Mouse (Mus musculus): ENCODE measurements around the gene Gm1113. TPM values are rescaled to one million over a fixed set of nuclear protein-coding genes. Genes with fewer than 3 reads are reported as not detected.
A peak's percentile ranks its signal among the peaks of the same experiment; 100 is the strongest.

Gene Gm1113
- polyA plus RNA-seq, 1 experiment = not detected

DNA sequence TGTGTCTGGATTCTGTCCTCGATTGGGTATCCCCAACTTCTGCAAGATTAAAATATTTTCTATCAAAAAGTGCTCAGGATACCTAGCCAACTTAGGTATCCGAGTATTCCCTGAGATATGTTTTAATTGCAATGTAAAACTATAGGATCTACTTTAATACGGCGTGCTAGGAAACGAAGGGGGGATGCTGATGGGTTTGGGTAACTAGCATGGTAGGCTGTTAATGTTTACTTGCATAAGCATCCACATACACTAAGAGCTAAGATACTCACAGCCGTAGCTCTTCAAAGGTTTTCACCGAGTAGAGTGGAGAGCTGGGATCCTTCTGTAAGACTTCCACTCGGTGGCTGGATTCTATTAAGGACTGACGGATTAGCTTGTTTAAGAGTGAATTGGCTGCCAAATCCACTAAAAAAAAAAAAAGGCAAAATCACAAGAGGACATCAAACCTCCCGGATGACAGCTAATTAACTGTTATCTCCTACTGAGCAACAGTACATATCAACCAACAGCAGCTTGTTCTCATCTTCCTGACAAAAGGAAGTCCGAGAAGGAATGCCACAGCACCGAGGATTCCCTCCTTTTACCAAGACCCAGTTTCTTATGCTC lies 38.5 kb upstream of the Gm1113 start:
- H3K27ac ChIP-seq (ENCODE audit: insufficient read depth, low read length) = no peak overlapping the region
- H3K36me3 ChIP-seq (ENCODE audit: control insufficient read depth, insufficient read depth, low read length) = peaks cover 3% of the 10 kb centered on the region; the same call in 1 of the 2 replicates
- no peak for DNase-seq (ENCODE audit: low read depth in 1 of 2, low spot score in 2 of 2)
- peaks cover 7% of the 10 kb centered on the region for H3K4me1 ChIP-seq (ENCODE audit: control insufficient read depth, insufficient read depth, insufficient read length)
- peaks cover 8% of the 10 kb centered on the region for H3K27me3 ChIP-seq (ENCODE audit: control insufficient read depth, insufficient read depth, low read length)
- whole genome bisulfite sequencing = 70% methylated on average over 12 of the region's 12 CpGs
- TF ChIP-seq POLR2A (IDR thresholded peaks at IDR 0.05; ENCODE audit: low read depth, low read length) (no peak), CTCF (IDR thresholded peaks at IDR 0.05; ENCODE audit: extremely low read depth, insufficient read depth, insufficient read length, insufficient replicate concordance) (no peak)
- H3K4me3 ChIP-seq (ENCODE audit: extremely low read depth, insufficient read depth, insufficient read length) = no peak overlapping the region

DNA sequence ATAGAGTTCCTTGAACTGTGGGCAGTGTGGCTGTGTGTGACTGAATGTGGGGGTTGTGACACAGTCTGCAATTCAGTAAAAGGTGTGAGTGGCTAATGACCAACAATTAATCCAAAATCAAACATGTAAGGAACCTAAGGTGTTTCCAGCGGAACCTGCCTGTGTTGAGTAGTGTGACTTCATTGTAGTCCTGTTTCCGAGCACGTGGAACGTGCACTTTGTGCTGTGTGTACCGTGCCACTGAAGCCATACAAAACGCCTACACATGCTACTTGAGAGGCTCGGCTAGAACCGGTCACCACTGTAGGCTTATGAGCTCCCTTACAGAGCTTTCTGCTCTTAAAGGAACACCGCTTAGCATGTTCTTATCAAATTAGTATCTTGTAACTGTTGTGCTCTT lies 30.4 kb upstream of the Gm1113 start:
- DNase-seq (ENCODE audit: low read depth in 1 of 2, low spot score in 2 of 2) = no peak
- Histone ChIP-seq H3K27me3 (ENCODE audit: control insufficient read depth, insufficient read depth, low read length) (no peaks in the 10 kb centered on the region), H3K4me3 (ENCODE audit: extremely low read depth, insufficient read depth, insufficient read length) (no peak overlapping the region), H3K4me1 (ENCODE audit: control insufficient read depth, insufficient read depth, insufficient read length) (no peaks in the 10 kb centered on the region; the same call in 1 of the 2 replicates), H3K36me3 (ENCODE audit: control insufficient read depth, insufficient read depth, low read length) (no peaks in the 10 kb centered on the region), H3K27ac (ENCODE audit: insufficient read depth, low read length) (no peak overlapping the region)
- WGBS = 91% methylated on average over 9 of the region's 9 CpGs
- TF ChIP-seq CTCF (IDR thresholded peaks at IDR 0.05; ENCODE audit: extremely low read depth, insufficient read depth, insufficient read length, insufficient replicate concordance) (no peak), POLR2A (IDR thresholded peaks at IDR 0.05; ENCODE audit: low read depth, low read length) (no peak)

DNA sequence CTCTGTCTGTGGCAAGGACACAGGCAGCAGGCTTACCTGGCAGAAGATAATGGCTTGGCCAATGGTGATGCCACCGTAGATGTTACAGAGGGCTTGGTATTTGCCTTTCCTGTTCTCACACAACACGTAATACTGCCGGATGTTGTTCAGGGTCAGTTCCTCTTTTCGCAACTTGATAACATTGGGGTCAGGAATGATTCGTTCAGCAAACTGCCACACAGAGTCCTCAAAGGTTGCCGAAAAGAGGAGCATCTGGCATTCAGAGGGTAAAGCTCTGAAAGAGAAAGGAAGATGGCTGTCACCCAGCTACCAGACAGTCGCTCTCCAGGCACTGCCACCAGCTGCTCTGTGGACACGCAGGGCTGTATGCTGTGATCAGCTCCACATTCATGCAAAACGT lies 28.7 kb upstream of the Gm1113 start:
- Histone ChIP-seq H3K36me3 (ENCODE audit: control insufficient read depth, insufficient read depth, low read length) (no peaks in the 10 kb centered on the region), H3K27ac (ENCODE audit: insufficient read depth, low read length) (peak overlapping the region; percentile 86), H3K4me3 (ENCODE audit: extremely low read depth, insufficient read depth, insufficient read length) (peak overlapping the region; percentile 49), H3K4me1 (ENCODE audit: control insufficient read depth, insufficient read depth, insufficient read length) (no peaks in the 10 kb centered on the region; the same call in 1 of the 2 replicates), H3K27me3 (ENCODE audit: control insufficient read depth, insufficient read depth, low read length) (no peaks in the 10 kb centered on the region)
- 7% methylated on average over 9 of the region's 9 CpGs for WGBS
- TF ChIP-seq POLR2A (IDR thresholded peaks at IDR 0.05; ENCODE audit: low read depth, low read length) (peak; percentile 33; the same call in 1 of the 2 replicates), CTCF (IDR thresholded peaks at IDR 0.05; ENCODE audit: extremely low read depth, insufficient read depth, insufficient read length, insufficient replicate concordance) (no peak)
- peak; percentile 37 to 67 for DNase-seq (ENCODE audit: low read depth in 1 of 2, low spot score in 2 of 2)

DNA sequence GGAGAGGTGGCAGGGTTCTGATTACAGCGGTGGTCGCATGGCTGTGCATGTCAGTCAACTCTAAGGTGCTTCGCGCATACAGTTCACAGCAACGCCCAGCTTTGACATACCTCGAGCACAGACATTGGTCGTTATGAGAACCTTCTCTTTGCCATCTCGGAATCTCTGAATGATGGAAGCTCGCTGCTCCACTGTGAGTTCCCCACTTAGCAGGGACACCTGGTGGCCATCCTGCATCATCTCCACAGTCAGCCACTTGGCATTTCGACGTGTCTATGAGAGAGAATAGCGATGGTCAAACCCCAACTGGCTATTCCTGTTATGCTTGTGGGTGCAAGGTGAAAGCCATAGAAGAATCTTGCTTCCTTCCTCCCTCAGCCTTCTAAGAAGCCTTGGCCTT lies 27.6 kb upstream of the Gm1113 start:
- TF ChIP-seq CTCF (IDR thresholded peaks at IDR 0.05; ENCODE audit: extremely low read depth, insufficient read depth, insufficient read length, insufficient replicate concordance) = no peak
- TF ChIP-seq POLR2A (IDR thresholded peaks at IDR 0.05; ENCODE audit: low read depth, low read length) = no peak
- no peaks in the 10 kb centered on the region for H3K27me3 ChIP-seq (ENCODE audit: control insufficient read depth, insufficient read depth, low read length)
- H3K4me3 ChIP-seq (ENCODE audit: extremely low read depth, insufficient read depth, insufficient read length) = no peak overlapping the region
- no peaks in the 10 kb centered on the region for H3K36me3 ChIP-seq (ENCODE audit: control insufficient read depth, insufficient read depth, low read length)
- H3K4me1 ChIP-seq (ENCODE audit: control insufficient read depth, insufficient read depth, insufficient read length) = no peaks in the 10 kb centered on the region; the same call in 1 of the 2 replicates
- no peak for DNase-seq (ENCODE audit: low read depth in 1 of 2, low spot score in 2 of 2)
- WGBS = 86% methylated on average over 12 of the region's 12 CpGs
- H3K27ac ChIP-seq (ENCODE audit: insufficient read depth, low read length) = no peak overlapping the region

DNA sequence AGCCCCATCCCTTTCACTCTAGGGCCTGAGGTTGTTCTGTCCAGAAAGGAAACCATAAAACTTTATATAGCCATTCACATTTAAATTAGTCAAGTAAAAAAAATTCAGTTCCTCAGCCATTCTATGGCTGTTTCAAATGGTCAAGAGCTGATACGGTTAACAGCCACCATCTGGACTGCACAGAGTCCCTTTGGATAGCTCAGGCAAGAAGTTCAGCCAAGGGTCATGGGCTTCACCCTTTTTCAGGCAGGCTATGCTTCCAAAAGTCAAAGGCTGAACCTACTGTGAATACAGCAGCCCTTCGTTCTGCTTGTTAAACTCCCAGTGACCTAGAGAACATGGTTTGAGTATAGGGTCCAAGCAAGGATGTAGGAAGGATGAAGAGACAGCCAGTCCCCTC lies 26.6 kb upstream of the Gm1113 start:
- H3K4me3 ChIP-seq (ENCODE audit: extremely low read depth, insufficient read depth, insufficient read length) = no peak overlapping the region
- DNase-seq (ENCODE audit: low read depth in 1 of 2, low spot score in 2 of 2) = no peak
- 85% methylated on average over 2 of the region's 2 CpGs for WGBS
- TF ChIP-seq CTCF (IDR thresholded peaks at IDR 0.05; ENCODE audit: extremely low read depth, insufficient read depth, insufficient read length, insufficient replicate concordance) = no peak
- no peak for TF ChIP-seq POLR2A (IDR thresholded peaks at IDR 0.05; ENCODE audit: low read depth, low read length)
- H3K27me3 ChIP-seq (ENCODE audit: control insufficient read depth, insufficient read depth, low read length) = no peaks in the 10 kb centered on the region
- no peaks in the 10 kb centered on the region for H3K36me3 ChIP-seq (ENCODE audit: control insufficient read depth, insufficient read depth, low read length)
- no peak overlapping the region for H3K27ac ChIP-seq (ENCODE audit: insufficient read depth, low read length)
- no peaks in the 10 kb centered on the region; the same call in 1 of the 2 replicates for H3K4me1 ChIP-seq (ENCODE audit: control insufficient read depth, insufficient read depth, insufficient read length)

DNA sequence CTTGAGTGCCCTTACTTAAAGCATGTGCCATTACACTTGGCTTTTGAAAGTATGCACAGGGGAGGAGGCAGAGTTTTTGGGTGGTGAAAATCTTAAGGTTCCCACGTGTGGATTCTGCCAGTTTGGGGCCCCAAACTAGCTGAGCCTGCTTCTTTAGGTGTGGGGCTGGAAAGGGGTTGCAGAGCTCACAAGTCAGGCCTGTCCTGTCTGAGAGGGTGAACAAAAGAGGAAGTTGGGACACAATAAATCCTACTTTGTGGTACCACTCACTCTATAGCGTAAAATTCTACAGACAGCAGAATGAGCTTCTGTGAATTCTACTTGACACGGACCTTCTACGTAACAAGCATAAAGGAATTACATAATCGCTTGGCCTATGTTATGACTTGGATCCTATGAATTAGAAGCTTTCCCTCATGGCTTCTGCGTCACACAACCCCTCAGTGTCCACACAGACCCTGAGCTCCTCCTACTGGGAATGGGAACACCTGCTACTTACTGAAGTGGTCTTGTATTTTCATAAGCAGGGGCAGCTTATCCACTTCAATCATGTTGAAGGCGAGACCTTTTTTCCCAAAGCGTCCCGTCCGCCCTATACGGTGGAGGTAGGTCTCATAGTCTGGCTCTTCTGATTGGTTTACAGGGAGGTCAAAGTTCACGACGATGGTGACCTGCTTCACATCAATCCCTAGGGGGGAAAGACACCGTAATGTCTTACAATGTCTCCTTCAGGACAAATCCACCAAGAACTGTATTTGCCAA lies 25.2 kb upstream of the Gm1113 start:
- 72% methylated on average over 14 of the region's 14 CpGs for WGBS
- H3K27me3 ChIP-seq (ENCODE audit: control insufficient read depth, insufficient read depth, low read length) = no peaks in the 10 kb centered on the region
- H3K27ac ChIP-seq (ENCODE audit: insufficient read depth, low read length) = no peak overlapping the region
- no peaks in the 10 kb centered on the region for H3K36me3 ChIP-seq (ENCODE audit: control insufficient read depth, insufficient read depth, low read length)
- H3K4me3 ChIP-seq (ENCODE audit: extremely low read depth, insufficient read depth, insufficient read length) = no peak overlapping the region
- DNase-seq (ENCODE audit: low read depth in 1 of 2, low spot score in 2 of 2) = no peak
- H3K4me1 ChIP-seq (ENCODE audit: control insufficient read depth, insufficient read depth, insufficient read length) = no peaks in the 10 kb centered on the region; the same call in 1 of the 2 replicates
- TF ChIP-seq POLR2A (IDR thresholded peaks at IDR 0.05; ENCODE audit: low read depth, low read length) (no peak), CTCF (IDR thresholded peaks at IDR 0.05; ENCODE audit: extremely low read depth, insufficient read depth, insufficient read length, insufficient replicate concordance) (no peak)

DNA sequence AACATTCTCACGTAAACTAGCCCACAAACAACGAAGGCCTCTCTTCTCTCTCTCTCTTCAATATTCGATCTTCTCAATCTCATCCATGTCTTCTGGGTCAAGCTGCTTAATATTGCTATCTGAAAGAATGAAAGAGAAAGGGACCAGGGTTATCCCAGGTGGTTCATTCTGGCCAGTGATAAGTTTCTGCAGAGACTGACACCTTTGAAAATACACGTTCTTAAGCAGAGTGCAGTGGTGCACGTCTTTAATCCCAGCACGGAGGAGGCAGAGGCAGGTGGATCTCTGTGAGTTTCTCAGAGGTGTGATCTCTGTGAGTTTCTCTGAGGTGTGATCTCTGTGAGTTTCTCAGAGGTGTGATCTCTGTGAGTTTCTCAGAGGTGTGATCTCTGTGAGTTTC lies 23.9 kb upstream of the Gm1113 start:
- no peaks in the 10 kb centered on the region for H3K27me3 ChIP-seq (ENCODE audit: control insufficient read depth, insufficient read depth, low read length)
- H3K27ac ChIP-seq (ENCODE audit: insufficient read depth, low read length) = no peak overlapping the region
- 72% methylated on average over 6 of the region's 6 CpGs for WGBS
- no peaks in the 10 kb centered on the region; the same call in 1 of the 2 replicates for H3K4me1 ChIP-seq (ENCODE audit: control insufficient read depth, insufficient read depth, insufficient read length)
- no peak overlapping the region for H3K4me3 ChIP-seq (ENCODE audit: extremely low read depth, insufficient read depth, insufficient read length)
- no peak for DNase-seq (ENCODE audit: low read depth in 1 of 2, low spot score in 2 of 2)
- no peaks in the 10 kb centered on the region for H3K36me3 ChIP-seq (ENCODE audit: control insufficient read depth, insufficient read depth, low read length)
- no peak for TF ChIP-seq CTCF (IDR thresholded peaks at IDR 0.05; ENCODE audit: extremely low read depth, insufficient read depth, insufficient read length, insufficient replicate concordance)
